Comparison of ENCODE assay signal across 21 mouse cellular contexts in the genomic region with DNA sequence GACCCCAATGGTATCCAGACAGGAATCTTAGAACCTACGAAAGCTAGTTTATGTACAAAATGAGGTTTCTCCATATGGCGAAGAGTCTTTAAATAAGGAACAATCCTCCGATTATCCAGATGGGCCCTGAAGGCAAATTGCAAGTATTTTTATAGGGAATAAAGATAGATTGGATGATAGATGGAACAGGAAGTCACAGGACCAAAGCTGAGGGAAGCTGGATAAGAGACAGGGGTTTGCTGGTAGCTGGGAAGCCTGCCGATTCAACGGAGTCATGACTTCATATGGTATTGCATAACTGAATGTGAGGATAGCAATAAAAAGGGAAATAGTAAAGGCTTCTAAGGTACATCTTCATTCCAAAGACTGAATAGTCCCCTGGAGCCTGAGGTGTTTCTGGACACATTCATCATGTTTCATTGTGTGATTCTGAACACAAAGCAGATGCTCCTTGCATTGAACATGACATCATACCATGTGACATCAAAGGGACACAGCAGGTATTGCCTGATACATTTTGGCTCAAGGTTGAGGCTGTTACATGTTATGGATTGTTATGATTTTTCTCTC.
DNase-seq lines count a peak whose midpoint lies in the region; ATAC-seq and TF ChIP-seq lines count a peak whose summit lies in the region.
"Had no signal": no experiment of that assay in that cellular context is flagged by ENCODE, and none has a peak within 500 bp of the region (broad histone marks: within the 10 kb centered on the region; RNA-seq: fewer than 3 reads in every experiment).

No protein-coding gene starts in this region.

- no peaks in the 10 kb centered on the region for H3K36me3 ChIP-seq in embryonic facial prominence, embryonic 14.5 days (ENCODE audit: control insufficient read depth, insufficient read depth, low read length)
- H3K36me3 ChIP-seq in embryonic facial prominence, embryonic 10.5 days (replicated peaks) = no peaks in the 10 kb centered on the region
- H3K36me3 ChIP-seq in midbrain, embryonic 11.5 days (ENCODE audit: control insufficient read depth, insufficient read depth, low read length) = no peaks in the 10 kb centered on the region
- no peaks in the 10 kb centered on the region for H3K36me3 ChIP-seq in midbrain, embryonic 15.5 days (replicated peaks)
- no peaks in the 10 kb centered on the region for H3K36me3 ChIP-seq in limb, embryonic 14.5 days (ENCODE audit: control insufficient read depth, insufficient read depth, low read length)
- H3K36me3 ChIP-seq: forebrain, embryonic 15.5 days; G1E; heart, embryonic 13.5 days; hindbrain, embryonic 15.5 days had no signal

- ATAC-seq in embryonic facial prominence, embryonic 14.5 days (ENCODE audit: low read depth) = no peak
- no peak for ATAC-seq in midbrain, embryonic 11.5 days (ENCODE audit: low FRiP score)
- no peak for ATAC-seq in midbrain, embryonic 15.5 days (replicated peaks)
- peak; percentile 57; the same call in 1 of the 2 replicates for ATAC-seq in limb, embryonic 14.5 days (ENCODE audit: low FRiP score, low read depth)
- ATAC-seq: CD4-positive, CD25-positive, alpha-beta regulatory T cell, adult 4 months; forebrain, embryonic 15.5 days had no signal

- H3K4me2 ChIP-seq in embryonic facial prominence, embryonic 14.5 days (ENCODE audit: low read depth, low read length) = no peak overlapping the region
- H3K4me2 ChIP-seq in midbrain, embryonic 11.5 days = no peak overlapping the region
- H3K4me2 ChIP-seq in midbrain, embryonic 15.5 days = no peak overlapping the region
- no peak overlapping the region for H3K4me2 ChIP-seq in limb, embryonic 14.5 days (replicated peaks; ENCODE audit: low read depth, low read length, severe bottlenecking)
- H3K4me2 ChIP-seq: forebrain, embryonic 15.5 days; heart, embryonic 13.5 days; hindbrain, embryonic 15.5 days had no signal

- no peak overlapping the region for H3K27ac ChIP-seq in embryonic facial prominence, embryonic 14.5 days (replicated peaks; ENCODE audit: low read depth, low read length)
- no peak overlapping the region for H3K27ac ChIP-seq in embryonic facial prominence, embryonic 10.5 days (replicated peaks)
- H3K27ac ChIP-seq in midbrain, embryonic 11.5 days (ENCODE audit: low read depth, low read length) = no peak overlapping the region
- no peak overlapping the region for H3K27ac ChIP-seq in midbrain, embryonic 15.5 days
- no peak overlapping the region for H3K27ac ChIP-seq in limb, embryonic 14.5 days (replicated peaks; ENCODE audit: low read depth, low read length)
- H3K27ac ChIP-seq: forebrain, embryonic 15.5 days; heart, embryonic 13.5 days; hindbrain, embryonic 15.5 days had no signal

- no peak for TF ChIP-seq POLR2A in limb, embryonic 14.5 days (IDR thresholded peaks at IDR 0.05; ENCODE audit: borderline replicate concordance, extremely low read depth, insufficient read depth, insufficient read length)

- H3K9ac ChIP-seq in embryonic facial prominence, embryonic 14.5 days (ENCODE audit: low read depth, low read length) = no peak overlapping the region
- no peak overlapping the region for H3K9ac ChIP-seq in midbrain, embryonic 11.5 days (ENCODE audit: low read length)
- H3K9ac ChIP-seq in midbrain, embryonic 15.5 days = no peak overlapping the region
- no peak overlapping the region for H3K9ac ChIP-seq in limb, embryonic 14.5 days (ENCODE audit: low read depth, low read length, severe bottlenecking)
- H3K9ac ChIP-seq: forebrain, embryonic 15.5 days; heart, embryonic 13.5 days; hindbrain, embryonic 15.5 days had no signal

- no peak overlapping the region for H3K4me3 ChIP-seq in embryonic facial prominence, embryonic 14.5 days (ENCODE audit: low read depth, low read length)
- no peak overlapping the region for H3K4me3 ChIP-seq in embryonic facial prominence, embryonic 10.5 days
- H3K4me3 ChIP-seq in midbrain, embryonic 11.5 days (ENCODE audit: low read depth, low read length) = no peak overlapping the region
- no peak overlapping the region for H3K4me3 ChIP-seq in midbrain, embryonic 15.5 days
- no peak overlapping the region for H3K4me3 ChIP-seq in limb, embryonic 14.5 days (replicated peaks; ENCODE audit: low read length)
- H3K4me3 ChIP-seq: forebrain, embryonic 15.5 days; heart, embryonic 13.5 days; hindbrain, embryonic 15.5 days had no signal

- DNase-seq in embryonic facial prominence, embryonic 14.5 days (ENCODE audit: low spot score) = peak; percentile 4
- no peak for DNase-seq in embryonic facial prominence, embryonic 10.5 days (ENCODE audit: low spot score)
- peak; percentile 23 for DNase-seq in layer of hippocampus, adult 9-11 months
- DNase-seq in layer of hippocampus, postnatal 10 days (ENCODE audit: low spot score in 2 of 2) = no peak
- peak; percentile 74 for DNase-seq in midbrain, embryonic 11.5 days (ENCODE audit: low spot score, missing footprints)
- DNase-seq in limb, embryonic 14.5 days (ENCODE audit: low spot score) = peak; percentile 52
- DNase-seq in adrenal gland, adult (ENCODE audit: inconsistent age in 2 of 2, low spot score in 1 of 2) = no peak
- DNase-seq: adrenal gland, postnatal 10 days; B cell, adult 2 months; cerebellum, adult 11-12 months; cerebellum, adult 9-11 months; cerebellum, postnatal 36 days; gastrocnemius, postnatal 36 days; heart, adult 11 months; heart, postnatal 36 days had no signal

- H3K4me1 ChIP-seq in embryonic facial prominence, embryonic 14.5 days (ENCODE audit: control insufficient read depth, insufficient read depth, low read length) = no peaks in the 10 kb centered on the region
- H3K4me1 ChIP-seq in embryonic facial prominence, embryonic 10.5 days = no peaks in the 10 kb centered on the region
- no peaks in the 10 kb centered on the region for H3K4me1 ChIP-seq in midbrain, embryonic 11.5 days (ENCODE audit: control insufficient read depth, insufficient read depth, low read length)
- H3K4me1 ChIP-seq in midbrain, embryonic 15.5 days = no peaks in the 10 kb centered on the region
- H3K4me1 ChIP-seq in limb, embryonic 14.5 days (ENCODE audit: control insufficient read depth, insufficient read depth, low read length) = no peaks in the 10 kb centered on the region
- H3K4me1 ChIP-seq: heart, embryonic 13.5 days; hindbrain, embryonic 15.5 days had no signal

- no peaks in the 10 kb centered on the region for H3K27me3 ChIP-seq in embryonic facial prominence, embryonic 14.5 days (replicated peaks; ENCODE audit: control insufficient read depth, insufficient read depth, low read length)
- no peaks in the 10 kb centered on the region for H3K27me3 ChIP-seq in embryonic facial prominence, embryonic 10.5 days (replicated peaks; ENCODE audit: low read depth, poor library complexity, severe bottlenecking)
- H3K27me3 ChIP-seq in midbrain, embryonic 11.5 days (ENCODE audit: control insufficient read depth, insufficient read depth, low read length) = no peaks in the 10 kb centered on the region
- no peaks in the 10 kb centered on the region for H3K27me3 ChIP-seq in midbrain, embryonic 15.5 days (replicated peaks)
- no peaks in the 10 kb centered on the region for H3K27me3 ChIP-seq in limb, embryonic 14.5 days (ENCODE audit: control insufficient read depth, insufficient read depth, low read length)
- H3K27me3 ChIP-seq: forebrain, embryonic 15.5 days; heart, embryonic 13.5 days; hindbrain, embryonic 15.5 days had no signal

- 86% methylated on average over 5 of the region's 5 CpGs for WGBS in embryonic facial prominence, embryonic 14.5 days
- 92% methylated on average over 5 of the region's 5 CpGs for WGBS in embryonic facial prominence, embryonic 10.5 days
- 91% methylated on average over 5 of the region's 5 CpGs for WGBS in midbrain, embryonic 11.5 days
- 90% methylated on average over 5 of the region's 5 CpGs for WGBS in midbrain, embryonic 15.5 days
- 72% methylated on average over 5 of the region's 5 CpGs for WGBS in limb, embryonic 14.5 days

- H3K9me3 ChIP-seq in embryonic facial prominence, embryonic 14.5 days (ENCODE audit: control insufficient read depth, low read length) = no peaks in the 10 kb centered on the region
- no peaks in the 10 kb centered on the region for H3K9me3 ChIP-seq in embryonic facial prominence, embryonic 10.5 days
- no peaks in the 10 kb centered on the region for H3K9me3 ChIP-seq in midbrain, embryonic 11.5 days (ENCODE audit: control insufficient read depth, low read length)
- H3K9me3 ChIP-seq in midbrain, embryonic 15.5 days = no peaks in the 10 kb centered on the region
- H3K9me3 ChIP-seq in limb, embryonic 14.5 days (ENCODE audit: control insufficient read depth, low read length) = no peaks in the 10 kb centered on the region
- H3K9me3 ChIP-seq: forebrain, embryonic 15.5 days; G1E; heart, embryonic 13.5 days; hindbrain, embryonic 15.5 days had no signal

Comparison
In these comparisons a context has a peak if more than half of its experiments do, and no peak if none do; other contexts are left out.
1. DNase-seq: peak in embryonic facial prominence, embryonic 14.5 days (single experiment), layer of hippocampus, adult 9-11 months (single experiment), midbrain, embryonic 11.5 days (single experiment) and limb, embryonic 14.5 days (single experiment); none in embryonic facial prominence, embryonic 10.5 days (single experiment), layer of hippocampus, postnatal 10 days (0 of 2) and adrenal gland, adult (0 of 2).